Mouse (Mus musculus): ENCODE results near the gene Best3. TPM values are rescaled to one million over a fixed set of nuclear protein-coding genes. Genes with fewer than 3 reads are reported as not detected.

Gene Best3
- polyA plus RNA-seq, 1 experiment from 2014 or later = 0.81 TPM

- Histone ChIP-seq H3K4me1 (ENCODE audit: control insufficient read depth in 2 of 2, insufficient read depth in 2 of 2, low read length in 2 of 2) (peaks cover 12 to 21% of the 10 kb centered on the region in 2 experiments), H3K4me2 (ENCODE audit: low read length) (no peak overlapping the region), H3K36me3 (ENCODE audit: control insufficient read depth, insufficient read depth, low read length) (no peaks in the 10 kb centered on the region), H3K4me3 (ENCODE audit: control insufficient read depth in 1 of 2, insufficient read depth in 1 of 2, low read depth in 1 of 2, low read length in 2 of 2) (no peak overlapping the region), H3K27me3 (ENCODE audit: control insufficient read depth, insufficient read depth, low read length) (no peaks in the 10 kb centered on the region), H3K27ac (replicated peaks in 1 of 2; ENCODE audit: control insufficient read depth in 1 of 2, insufficient read depth in 1 of 2, low read depth in 2 of 2, low read length in 2 of 2) (peak overlapping the region; percentile 51 to 75), H3K9ac (ENCODE audit: low read length) (no peak overlapping the region; the same call in 1 of the 2 replicates), H3K9me3 (ENCODE audit: control insufficient read depth, low read length) (no peaks in the 10 kb centered on the region)
- WGBS = 36% methylated on average over 6 of the region's 6 CpGs
- ATAC-seq (ENCODE audit: insufficient number of reproducible peaks, insufficient read depth, low FRiP score, low read depth) = peak; percentile 81
Measured at GRCm38 (mm10) chr10:116996236-116996600, 10.1 kb downstream of the Best3 start.

DNA sequence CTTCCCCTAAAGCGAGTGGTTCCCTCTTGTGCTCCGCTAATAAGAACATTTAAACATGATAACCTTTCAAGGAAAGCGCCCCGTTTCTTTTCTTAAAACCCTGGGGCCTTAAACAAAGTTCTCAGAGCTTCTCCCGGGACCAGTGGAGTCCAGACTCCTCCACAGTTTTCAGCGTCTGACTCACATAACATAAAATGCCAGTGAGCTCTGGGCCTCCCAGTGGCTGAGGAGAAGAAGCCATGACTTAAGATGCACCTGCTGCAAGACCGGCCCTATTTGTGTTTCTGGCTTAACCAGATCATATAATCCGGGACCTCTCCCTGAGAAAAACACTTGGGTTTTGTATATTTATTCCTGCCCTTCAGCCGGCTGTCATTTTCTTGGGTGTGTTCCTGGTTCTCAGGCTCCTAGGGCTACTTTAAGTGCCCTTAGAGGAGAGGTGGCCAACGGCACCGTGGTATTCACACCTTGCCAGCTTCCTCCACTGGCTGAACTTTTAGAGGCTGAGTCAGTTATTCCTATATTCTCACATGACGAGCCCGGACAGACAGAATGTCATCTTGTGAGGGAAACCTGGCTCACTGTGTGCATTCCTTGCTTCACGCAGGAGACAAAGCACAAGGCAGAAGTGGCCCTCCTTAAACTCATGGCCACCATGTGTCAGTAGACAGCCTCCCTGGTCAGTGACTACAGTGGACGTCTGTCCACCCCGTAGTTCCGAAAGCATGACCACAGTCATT lies 12.8 kb downstream of the Best3 start:
- no peaks in the 10 kb centered on the region for H3K9me3 ChIP-seq (ENCODE audit: control insufficient read depth, low read length)

DNA sequence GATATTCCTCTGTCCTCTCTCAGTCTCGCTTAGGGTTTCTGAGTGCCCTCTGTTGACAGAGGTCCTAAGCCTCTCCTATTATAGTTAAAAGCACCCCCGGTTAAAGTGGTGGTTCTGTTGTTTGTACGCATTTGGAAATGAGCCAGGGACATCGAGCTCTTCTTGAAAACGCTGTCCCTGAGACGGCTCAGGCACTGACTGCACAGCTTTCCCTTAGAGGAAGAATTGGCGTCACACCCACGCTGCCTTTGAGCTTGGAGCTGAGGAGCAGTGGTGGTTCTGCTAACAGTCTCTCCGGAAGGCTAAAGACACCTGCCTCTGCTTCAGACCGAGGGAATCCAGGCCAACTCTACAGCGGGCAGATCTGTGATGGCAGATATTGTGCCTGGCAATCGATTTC lies 14.9 kb downstream of the Best3 start:
- peaks cover 10 to 18% of the 10 kb centered on the region in 2 experiments for H3K4me1 ChIP-seq (ENCODE audit: control insufficient read depth in 2 of 2, insufficient read depth in 2 of 2, low read length in 2 of 2)
- 28% methylated on average over 12 of the region's 12 CpGs for WGBS
- H3K27ac ChIP-seq (replicated peaks in 1 of 2; ENCODE audit: control insufficient read depth in 1 of 2, insufficient read depth in 1 of 2, low read depth in 2 of 2, low read length in 2 of 2) = peak overlapping the region; percentile 29 to 45; a peak in 3 of 4 replicates
- ATAC-seq (ENCODE audit: insufficient number of reproducible peaks, insufficient read depth, low FRiP score, low read depth) = no peak
- H3K9me3 ChIP-seq (ENCODE audit: control insufficient read depth, low read length) = no peaks in the 10 kb centered on the region
- H3K4me3 ChIP-seq (ENCODE audit: control insufficient read depth in 1 of 2, insufficient read depth in 1 of 2, low read depth in 1 of 2, low read length in 2 of 2) = no peak overlapping the region
- no peaks in the 10 kb centered on the region for H3K27me3 ChIP-seq (ENCODE audit: control insufficient read depth, insufficient read depth, low read length)
- H3K9ac ChIP-seq (ENCODE audit: low read length) = peak overlapping the region; percentile 39; the same call in 1 of the 2 replicates
- peak overlapping the region; percentile 47 for H3K4me2 ChIP-seq (ENCODE audit: low read length)
- no peaks in the 10 kb centered on the region for H3K36me3 ChIP-seq (ENCODE audit: control insufficient read depth, insufficient read depth, low read length)

More for the DNA sequence above, 12.8 kb downstream of the Best3 start:
- H3K4me3 ChIP-seq (ENCODE audit: control insufficient read depth in 1 of 2, insufficient read depth in 1 of 2, low read depth in 1 of 2, low read length in 2 of 2) = no peak overlapping the region
- H3K36me3 ChIP-seq (ENCODE audit: control insufficient read depth, insufficient read depth, low read length) = no peaks in the 10 kb centered on the region
- no peak overlapping the region for H3K27ac ChIP-seq (replicated peaks in 1 of 2; ENCODE audit: control insufficient read depth in 1 of 2, insufficient read depth in 1 of 2, low read depth in 2 of 2, low read length in 2 of 2)
- H3K27me3 ChIP-seq (ENCODE audit: control insufficient read depth, insufficient read depth, low read length) = no peaks in the 10 kb centered on the region
- no peak overlapping the region for H3K4me2 ChIP-seq (ENCODE audit: low read length)
- ATAC-seq (ENCODE audit: insufficient number of reproducible peaks, insufficient read depth, low FRiP score, low read depth) = no peak
- no peak overlapping the region for H3K9ac ChIP-seq (ENCODE audit: low read length)
- H3K4me1 ChIP-seq (ENCODE audit: control insufficient read depth in 2 of 2, insufficient read depth in 2 of 2, low read length in 2 of 2) = peaks cover 12 to 22% of the 10 kb centered on the region in 2 experiments
- 69% methylated on average over 17 of the region's 17 CpGs for WGBS

- ATAC-seq (ENCODE audit: insufficient number of reproducible peaks, insufficient read depth, low FRiP score, low read depth) = no peak
- Histone ChIP-seq H3K9me3 (ENCODE audit: control insufficient read depth, low read length) (no peaks in the 10 kb centered on the region), H3K27me3 (ENCODE audit: control insufficient read depth, insufficient read depth, low read length) (no peaks in the 10 kb centered on the region), H3K36me3 (ENCODE audit: control insufficient read depth, insufficient read depth, low read length) (no peaks in the 10 kb centered on the region), H3K4me1 (ENCODE audit: control insufficient read depth in 2 of 2, insufficient read depth in 2 of 2, low read length in 2 of 2) (peaks cover 8 to 17% of the 10 kb centered on the region in 2 experiments), H3K4me3 (ENCODE audit: control insufficient read depth in 1 of 2, insufficient read depth in 1 of 2, low read depth in 1 of 2, low read length in 2 of 2) (no peak overlapping the region), H3K4me2 (ENCODE audit: low read length) (no peak overlapping the region), H3K27ac (replicated peaks in 1 of 2; ENCODE audit: control insufficient read depth in 1 of 2, insufficient read depth in 1 of 2, low read depth in 2 of 2, low read length in 2 of 2) (no peak overlapping the region), H3K9ac (ENCODE audit: low read length) (no peak overlapping the region)
- WGBS = 80% methylated on average over 5 of the region's 5 CpGs
Measured at GRCm38 (mm10) chr10:117004695-117005094, 18.6 kb downstream of the Best3 start.

- 57% methylated on average over 12 of the region's 12 CpGs for WGBS
- Histone ChIP-seq H3K36me3 (ENCODE audit: control insufficient read depth, insufficient read depth, low read length) (no peaks in the 10 kb centered on the region), H3K9ac (ENCODE audit: low read length) (no peak overlapping the region), H3K27ac (replicated peaks in 1 of 2; ENCODE audit: control insufficient read depth in 1 of 2, insufficient read depth in 1 of 2, low read depth in 2 of 2, low read length in 2 of 2) (peak overlapping the region in 1 of 2 experiments; percentile 1; a peak in 1 of 4 replicates), H3K4me1 (ENCODE audit: control insufficient read depth in 2 of 2, insufficient read depth in 2 of 2, low read length in 2 of 2) (peaks cover 6 to 14% of the 10 kb centered on the region in 2 experiments), H3K9me3 (ENCODE audit: control insufficient read depth, low read length) (no peaks in the 10 kb centered on the region), H3K4me2 (ENCODE audit: low read length) (no peak overlapping the region), H3K27me3 (ENCODE audit: control insufficient read depth, insufficient read depth, low read length) (no peaks in the 10 kb centered on the region), H3K4me3 (ENCODE audit: control insufficient read depth in 1 of 2, insufficient read depth in 1 of 2, low read depth in 1 of 2, low read length in 2 of 2) (no peak overlapping the region)
- no peak for ATAC-seq (ENCODE audit: insufficient number of reproducible peaks, insufficient read depth, low FRiP score, low read depth)
Measured at GRCm38 (mm10) chr10:117005707-117006464, 19.8 kb downstream of the Best3 start.

DNA sequence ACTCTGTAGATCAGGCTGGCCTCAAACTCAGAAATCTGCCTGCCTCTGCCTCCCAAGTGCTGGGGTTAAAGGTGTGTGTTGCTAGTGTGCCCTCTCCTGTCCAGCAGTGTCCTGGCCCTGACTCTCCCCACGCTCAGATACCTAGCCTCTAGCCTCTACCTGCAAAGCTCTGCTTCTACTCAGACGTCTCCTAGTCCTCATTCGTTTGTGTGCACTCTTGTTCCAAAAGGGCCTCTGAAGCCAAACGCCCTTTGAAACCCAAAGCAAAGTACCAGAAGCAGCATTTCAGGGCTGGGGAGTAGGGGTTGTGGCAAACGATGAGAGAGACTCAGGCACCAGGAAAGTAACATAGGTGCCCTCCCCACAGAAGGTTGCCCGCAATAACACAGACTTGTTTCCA lies 23.6 kb downstream of the Best3 start:
- Histone ChIP-seq H3K27ac (replicated peaks in 1 of 2; ENCODE audit: control insufficient read depth in 1 of 2, insufficient read depth in 1 of 2, low read depth in 2 of 2, low read length in 2 of 2) (no peak overlapping the region), H3K36me3 (ENCODE audit: control insufficient read depth, insufficient read depth, low read length) (no peaks in the 10 kb centered on the region), H3K9me3 (ENCODE audit: control insufficient read depth, low read length) (no peaks in the 10 kb centered on the region), H3K4me1 (ENCODE audit: control insufficient read depth in 2 of 2, insufficient read depth in 2 of 2, low read length in 2 of 2) (peaks cover 11 to 21% of the 10 kb centered on the region in 2 experiments), H3K4me3 (ENCODE audit: control insufficient read depth in 1 of 2, insufficient read depth in 1 of 2, low read depth in 1 of 2, low read length in 2 of 2) (no peak overlapping the region), H3K9ac (ENCODE audit: low read length) (no peak overlapping the region), H3K4me2 (ENCODE audit: low read length) (no peak overlapping the region), H3K27me3 (ENCODE audit: control insufficient read depth, insufficient read depth, low read length) (no peaks in the 10 kb centered on the region)
- 79% methylated on average over 6 of the region's 6 CpGs for WGBS
- ATAC-seq (ENCODE audit: insufficient number of reproducible peaks, insufficient read depth, low FRiP score, low read depth) = no peak

DNA sequence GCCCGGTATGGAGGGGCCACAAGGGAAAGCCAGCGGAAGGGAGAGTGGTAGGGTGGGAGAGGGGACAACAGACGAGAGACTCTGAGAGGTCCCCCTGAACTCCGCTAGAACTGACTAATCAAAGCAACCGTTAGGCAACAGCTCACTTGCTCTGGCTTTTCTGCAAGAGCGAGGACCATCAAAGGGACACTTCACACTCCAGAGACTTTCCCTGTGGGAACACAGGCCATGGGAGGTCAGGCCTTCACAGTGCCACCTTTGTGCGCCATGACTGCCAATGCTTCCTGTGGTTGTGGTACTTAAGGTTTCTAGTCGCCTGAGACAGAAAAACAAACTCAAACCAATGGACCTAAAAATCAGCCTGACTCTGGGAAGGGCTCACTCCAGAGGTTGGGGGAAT lies 24.9 kb downstream of the Best3 start:
- WGBS = 76% methylated on average over 8 of the region's 8 CpGs
- H3K27ac ChIP-seq (replicated peaks in 1 of 2; ENCODE audit: control insufficient read depth in 1 of 2, insufficient read depth in 1 of 2, low read depth in 2 of 2, low read length in 2 of 2) = no peak overlapping the region
- no peaks in the 10 kb centered on the region for H3K36me3 ChIP-seq (ENCODE audit: control insufficient read depth, insufficient read depth, low read length)
- H3K4me1 ChIP-seq (ENCODE audit: control insufficient read depth in 2 of 2, insufficient read depth in 2 of 2, low read length in 2 of 2) = peaks cover 14 to 21% of the 10 kb centered on the region in 2 experiments
- H3K4me3 ChIP-seq (ENCODE audit: control insufficient read depth in 1 of 2, insufficient read depth in 1 of 2, low read depth in 1 of 2, low read length in 2 of 2) = no peak overlapping the region
- no peak overlapping the region for H3K9ac ChIP-seq (ENCODE audit: low read length)
- H3K4me2 ChIP-seq (ENCODE audit: low read length) = no peak overlapping the region
- H3K9me3 ChIP-seq (ENCODE audit: control insufficient read depth, low read length) = no peaks in the 10 kb centered on the region
- no peak for ATAC-seq (ENCODE audit: insufficient number of reproducible peaks, insufficient read depth, low FRiP score, low read depth)
- H3K27me3 ChIP-seq (ENCODE audit: control insufficient read depth, insufficient read depth, low read length) = no peaks in the 10 kb centered on the region
